Mouse (Mus musculus) heart, embryonic 15.5 days (tissue): Measurements from ENCODE around the gene Atpaf1. TPM values are rescaled to one million over a fixed set of nuclear protein-coding genes. Genes with fewer than 3 reads are reported as not detected.
A peak's percentile ranks its signal among the peaks of the same experiment; 100 is the strongest.

Source experiments
- ATAC-seq: fragments of 200-750 bp; cut with Nextera tagmentation; replicated peaks from 2 replicates; pipeline ENCODE4 v1.8.0; 2017; ENCODE audit warnings: low read depth, moderate TSS enrichment; ENCODE audit not compliant: insufficient number of reproducible peaks, insufficient read depth, low FRiP score
- H3K27ac ChIP-seq: fragments of 300-500 bp; sonication (generic); 2 replicates; pipeline ENCODE4 v1.5.1; 2015; ENCODE audit warnings: mild to moderate bottlenecking, inconsistent platforms
- H3K27me3 ChIP-seq: fragments of 300-500 bp; sonication (generic); 2 replicates; pipeline ENCODE4 v1.6.1; 2015; ENCODE audit warnings: inconsistent platforms
- H3K36me3 ChIP-seq: fragments of 300-500 bp; sonication (generic); 2 replicates; pipeline ENCODE4 v1.6.1; 2015; ENCODE audit warnings: mild to moderate bottlenecking, inconsistent platforms
- H3K4me1 ChIP-seq: fragments of 300-500 bp; sonication (generic); replicated peaks from 2 replicates; pipeline ENCODE4 v1.6.1; 2015; ENCODE audit warnings: inconsistent platforms
- H3K4me2 ChIP-seq: fragments of 300-500 bp; sonication (generic); 2 replicates; pipeline ENCODE4 v1.6.1; 2015; ENCODE audit warnings: inconsistent platforms, mild to moderate bottlenecking, moderate library complexity
- H3K4me3 ChIP-seq: fragments of 300-500 bp; sonication (generic); 2 replicates; pipeline ENCODE4 v1.5.1; 2015; ENCODE audit warnings: mild to moderate bottlenecking, inconsistent platforms
- H3K9ac ChIP-seq: fragments of 300-500 bp; sonication (generic); 2 replicates; pipeline ENCODE4 v1.6.1; 2015; ENCODE audit warnings: mild to moderate bottlenecking, inconsistent platforms
- H3K9me3 ChIP-seq: fragments of 300-500 bp; sonication (generic); replicated peaks from 2 replicates; pipeline ENCODE4 v1.6.1; 2016; ENCODE audit warnings: inconsistent platforms
- WGBS: fragments of 180-500 bp; shearing (Covaris S2); methylation state at CpG from one replicate; pipeline ENCODE4 v1.1.7; 2015; ENCODE audit warnings: mixed read lengths; 5-methylcytosine and 5-hydroxymethylcytosine counted together
- polyA plus RNA-seq: library from polyadenylated mRNA; unstranded; fragments of >200 nt; fragmentation: Nextera tagmentation; extraction: Ambion mirVana; gene quantifications from 2 replicates; pipeline ENCODE4 v1.2.1, GENCODE M21; 2015

Atpaf1 gene
- 64.7 and 69.3 TPM in 2 replicates for polyA plus RNA-seq

DNA sequence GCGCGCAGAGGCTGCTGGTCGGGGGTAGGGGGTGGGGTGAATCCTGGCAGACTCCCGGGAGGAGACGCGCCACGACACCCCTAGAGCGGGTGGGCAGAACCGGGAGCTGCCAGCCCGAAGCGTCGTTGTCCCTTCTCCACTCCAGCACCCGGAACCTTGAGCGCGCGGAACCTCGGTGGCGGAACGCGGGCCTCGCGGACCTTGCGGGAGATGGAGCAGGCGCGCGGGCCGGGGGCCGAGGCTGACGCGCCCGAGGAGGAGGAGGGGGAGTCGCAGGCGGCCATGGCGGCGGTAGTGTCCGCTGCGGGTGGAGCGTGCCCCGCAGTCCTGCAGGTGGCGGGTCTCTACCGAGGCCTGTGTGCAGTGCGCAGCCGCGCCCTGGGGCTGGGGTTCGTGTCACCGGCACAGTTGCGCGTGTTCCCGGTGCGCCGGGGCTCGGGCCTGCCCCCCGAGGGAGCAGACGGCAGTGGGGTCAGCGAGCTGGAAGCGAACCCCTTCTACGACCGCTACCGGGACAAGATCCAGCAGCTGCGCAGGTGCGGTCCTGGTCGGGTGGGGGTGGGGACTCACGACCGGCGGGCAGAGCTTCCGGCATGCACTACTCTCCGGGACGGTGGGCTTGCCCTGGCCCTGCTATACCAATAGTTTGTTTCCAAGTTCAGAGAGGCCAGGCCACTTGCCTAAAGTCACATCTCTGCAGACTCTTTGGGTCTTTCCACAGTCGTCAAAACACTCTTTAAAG, at the start of gene Atpaf1:
Gene Atpaf1, plus strand, starts transcription at position 44 of the 742 bp plus-strand sequence.
- Histone ChIP-seq H3K9me3 (no peaks in the 10 kb centered on the region), H3K4me1 (peaks cover 20% of the 10 kb centered on the region), H3K27me3 (no peaks in the 10 kb centered on the region), H3K36me3 (peaks cover 20% of the 10 kb centered on the region; the same call in 1 of the 2 replicates), H3K4me2 (peak within 1 kb of the TSS; percentile 87), H3K9ac (peak within 1 kb of the TSS; percentile 84), H3K27ac (peak within 1 kb of the TSS; percentile 84), H3K4me3 (peak within 1 kb of the TSS; percentile 84)
- under 1% methylated on average over 69 of the region's 69 CpGs for WGBS
- peak; percentile 78 for ATAC-seq

DNA sequence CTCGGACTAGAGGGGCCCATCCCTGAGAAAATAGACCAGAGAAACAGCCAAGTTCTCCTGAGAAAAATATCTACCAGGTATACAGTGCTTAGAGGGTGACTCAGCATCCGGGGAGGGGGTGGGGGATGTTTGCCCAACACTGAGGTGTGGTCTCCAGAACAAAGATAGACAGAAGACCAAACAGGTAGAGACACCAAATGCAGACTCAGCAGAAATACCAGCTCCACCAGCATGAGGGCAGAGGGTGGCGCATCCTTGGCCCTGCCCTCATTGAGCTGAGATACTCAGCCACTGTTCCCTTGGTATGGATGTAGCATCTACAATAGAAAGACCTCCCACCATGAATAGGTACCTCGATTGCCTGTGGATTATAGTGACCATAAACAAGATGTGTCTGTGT, 49.7 kb upstream of the Atpaf1 start:
- no peak overlapping the region for H3K9ac ChIP-seq
- no peak overlapping the region for H3K4me2 ChIP-seq
- no peaks in the 10 kb centered on the region for H3K9me3 ChIP-seq
- H3K4me3 ChIP-seq, result no peak overlapping the region
- H3K36me3 ChIP-seq, result no peaks in the 10 kb centered on the region
- WGBS, result 67% methylated on average over 4 of the region's 4 CpGs
- no peak overlapping the region for H3K27ac ChIP-seq
- H3K4me1 ChIP-seq, result peaks cover 18% of the 10 kb centered on the region
- ATAC-seq, result no peak
- H3K27me3 ChIP-seq, result no peaks in the 10 kb centered on the region; the same call in none of the 2 replicates

- under 1% methylated on average over 45 of the region's 45 CpGs for WGBS
- Histone ChIP-seq H3K27ac (peak within 1 kb of the TSS; percentile 94), H3K4me1 (peaks cover 18% of the 10 kb centered on the region), H3K36me3 (peaks cover 9% of the 10 kb centered on the region; the same call in 1 of the 2 replicates), H3K4me3 (peak within 1 kb of the TSS; percentile 91), H3K4me2 (peak within 1 kb of the TSS; percentile 73), H3K27me3 (no peaks in the 10 kb centered on the region; the same call in none of the 2 replicates), H3K9me3 (no peaks in the 10 kb centered on the region), H3K9ac (peak within 1 kb of the TSS; percentile 87)
- ATAC-seq, result peak; percentile 100
Observed at GRCm38 (mm10) chr4:115737551-115738041, 47.0 kb upstream of the Atpaf1 start, which contains the start of gene Efcab14. TSS of gene Efcab14 (plus strand) at chr4:115737744.

DNA sequence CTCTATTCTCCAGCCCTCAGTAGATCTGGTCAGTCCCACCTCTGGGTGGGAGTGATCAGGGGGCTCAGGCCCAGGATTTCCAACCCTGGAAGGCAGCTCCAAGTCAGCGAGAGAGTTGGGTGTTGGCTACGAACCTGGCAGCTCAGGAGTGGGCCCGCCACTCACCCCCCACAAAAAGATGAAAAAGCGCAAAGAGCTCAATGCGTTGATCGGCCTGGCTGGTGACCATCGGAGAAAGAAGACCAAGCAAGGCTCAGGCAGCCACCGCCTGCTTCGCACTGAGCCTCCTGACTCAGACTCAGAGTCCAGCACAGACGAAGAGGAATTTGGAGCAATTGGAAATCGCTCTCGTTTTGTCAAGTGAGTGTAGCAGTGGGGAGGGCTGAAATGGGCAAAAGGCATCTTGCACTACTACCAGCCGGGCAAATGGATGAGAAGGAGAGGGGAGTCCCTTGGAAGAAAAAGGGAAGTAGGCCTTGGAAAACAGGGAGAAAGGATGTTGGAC, 46.1 kb upstream of the Atpaf1 start:
- H3K9me3 ChIP-seq, result no peaks in the 10 kb centered on the region
- WGBS, result 34% methylated on average over 13 of the region's 13 CpGs
- H3K4me1 ChIP-seq, result peaks cover 20% of the 10 kb centered on the region
- ATAC-seq, result no peak
- H3K27me3 ChIP-seq, result no peaks in the 10 kb centered on the region; the same call in none of the 2 replicates
- H3K36me3 ChIP-seq, result peaks cover 11% of the 10 kb centered on the region
- H3K9ac ChIP-seq, result peak overlapping the region; percentile 87
- peak overlapping the region; percentile 73 for H3K4me2 ChIP-seq
- no peak overlapping the region for H3K27ac ChIP-seq
- H3K4me3 ChIP-seq, result peak overlapping the region; percentile 91

GRCm38 (mm10) chr4:115742658-115743057, 42.0 kb upstream of the Atpaf1 start:
- peaks cover 20% of the 10 kb centered on the region for H3K4me1 ChIP-seq
- no peaks in the 10 kb centered on the region for H3K27me3 ChIP-seq
- H3K36me3 ChIP-seq, result peaks cover 15% of the 10 kb centered on the region
- H3K27ac ChIP-seq, result no peak overlapping the region
- H3K4me3 ChIP-seq, result no peak overlapping the region
- H3K4me2 ChIP-seq, result no peak overlapping the region
- H3K9me3 ChIP-seq, result no peaks in the 10 kb centered on the region
- H3K9ac ChIP-seq, result no peak overlapping the region
- no peak for ATAC-seq

GRCm38 (mm10) chr4:115743096-115743495, 41.5 kb upstream of the Atpaf1 start:
- 60% methylated on average over 4 of the region's 4 CpGs for WGBS
- peaks cover 19% of the 10 kb centered on the region for H3K36me3 ChIP-seq
- H3K4me2 ChIP-seq, result no peak overlapping the region
- no peak for ATAC-seq
- H3K9ac ChIP-seq, result no peak overlapping the region
- H3K27me3 ChIP-seq, result no peaks in the 10 kb centered on the region
- peaks cover 20% of the 10 kb centered on the region for H3K4me1 ChIP-seq
- H3K27ac ChIP-seq, result no peak overlapping the region
- no peaks in the 10 kb centered on the region for H3K9me3 ChIP-seq
- no peak overlapping the region for H3K4me3 ChIP-seq

DNA sequence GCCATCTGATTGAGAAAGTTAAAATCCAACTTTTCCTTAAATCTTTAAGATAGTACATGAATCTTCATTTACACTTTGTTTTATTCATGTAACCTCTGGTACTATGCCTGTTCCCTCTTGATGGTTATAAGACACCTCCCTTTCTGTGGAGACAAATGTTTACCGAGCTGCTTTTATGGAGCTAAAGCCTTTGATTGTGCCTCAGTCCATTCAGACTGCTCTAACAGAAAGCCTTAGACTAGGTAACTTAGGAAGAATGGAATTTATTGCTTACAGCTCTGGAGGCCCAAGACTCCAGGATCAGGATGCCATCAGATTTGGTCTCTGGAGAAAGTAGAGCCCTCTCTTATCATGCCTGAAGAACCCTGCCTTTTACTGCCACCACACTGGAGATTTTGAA, 36.4 kb upstream of the Atpaf1 start:
- Histone ChIP-seq H3K36me3 (peaks cover 30% of the 10 kb centered on the region), H3K4me3 (no peak overlapping the region), H3K27me3 (no peaks in the 10 kb centered on the region), H3K9me3 (no peaks in the 10 kb centered on the region), H3K9ac (no peak overlapping the region), H3K27ac (no peak overlapping the region), H3K4me2 (no peak overlapping the region), H3K4me1 (no peaks in the 10 kb centered on the region)
- 77% methylated on average over 1 of the region's 1 CpGs for WGBS
- ATAC-seq, result no peak

DNA sequence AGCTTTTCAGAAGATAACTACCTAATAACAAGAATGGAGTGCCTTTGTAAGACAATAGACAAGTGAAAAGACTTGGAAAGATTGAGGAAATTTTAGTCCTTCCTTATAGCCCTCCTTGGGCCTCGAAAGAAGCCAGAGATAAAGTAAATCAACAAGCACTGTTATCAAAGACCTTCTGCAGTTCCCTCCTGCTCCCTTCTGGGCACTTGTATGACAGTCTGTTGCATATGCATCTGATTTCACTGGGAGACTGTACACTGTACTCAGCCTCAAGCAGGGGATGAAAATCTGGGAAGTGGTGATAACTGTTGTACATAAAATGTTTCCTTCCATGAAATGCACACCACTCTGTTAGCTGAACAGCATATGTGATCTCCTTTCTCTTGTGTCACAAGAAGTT, 35.3 kb upstream of the Atpaf1 start:
- WGBS, result 61% methylated on average over 1 of the region's 1 CpGs
- no peak overlapping the region for H3K4me2 ChIP-seq
- H3K36me3 ChIP-seq, result peaks cover 33% of the 10 kb centered on the region
- no peak overlapping the region for H3K4me3 ChIP-seq
- H3K4me1 ChIP-seq, result no peaks in the 10 kb centered on the region
- ATAC-seq, result no peak
- no peak overlapping the region for H3K9ac ChIP-seq
- no peaks in the 10 kb centered on the region for H3K9me3 ChIP-seq
- no peak overlapping the region for H3K27ac ChIP-seq
- H3K27me3 ChIP-seq, result no peaks in the 10 kb centered on the region

DNA sequence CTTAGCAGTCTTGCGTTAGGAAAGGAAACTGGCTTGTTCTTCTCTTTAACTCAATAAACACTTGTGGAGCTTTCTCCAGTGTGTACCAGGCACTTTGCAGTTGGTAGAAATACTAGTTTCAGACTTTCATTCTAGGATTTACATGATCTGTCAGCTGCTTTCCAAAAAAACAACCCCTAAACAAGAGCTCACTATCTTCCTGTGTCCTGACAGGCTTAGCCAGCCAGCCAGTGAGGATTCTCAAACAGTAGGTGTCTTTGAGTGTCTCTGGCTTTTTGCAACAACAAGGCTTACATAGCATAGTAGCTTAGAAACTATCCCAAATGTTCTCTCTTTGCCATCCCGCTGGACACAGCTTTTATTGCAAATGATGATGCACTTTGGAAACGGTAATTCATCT, 30.5 kb upstream of the Atpaf1 start:
- peaks cover 27% of the 10 kb centered on the region for H3K36me3 ChIP-seq
- H3K4me2 ChIP-seq, result no peak overlapping the region

GRCm38 (mm10) chr4:115754851-115755250, 29.8 kb upstream of the Atpaf1 start:
- Histone ChIP-seq H3K4me2 (no peak overlapping the region), H3K4me3 (no peak overlapping the region), H3K36me3 (peaks cover 28% of the 10 kb centered on the region), H3K4me1 (no peaks in the 10 kb centered on the region), H3K27me3 (no peaks in the 10 kb centered on the region), H3K9ac (no peak overlapping the region), H3K27ac (no peak overlapping the region), H3K9me3 (no peaks in the 10 kb centered on the region)
- ATAC-seq, result no peak
- WGBS, result 96% methylated on average over 1 of the region's 1 CpGs

More for the DNA sequence above, 30.5 kb upstream of the Atpaf1 start:
- Histone ChIP-seq H3K9me3 (no peaks in the 10 kb centered on the region), H3K4me1 (no peaks in the 10 kb centered on the region), H3K27me3 (no peaks in the 10 kb centered on the region), H3K27ac (no peak overlapping the region), H3K4me3 (no peak overlapping the region), H3K9ac (no peak overlapping the region)
- no peak for ATAC-seq
- WGBS, result 91% methylated on average over 3 of the region's 3 CpGs

- peaks cover 42% of the 10 kb centered on the region for H3K36me3 ChIP-seq
- no peaks in the 10 kb centered on the region for H3K4me1 ChIP-seq
- ATAC-seq, result no peak
- WGBS, result 64% methylated on average over 3 of the region's 3 CpGs
- H3K4me3 ChIP-seq, result no peak overlapping the region
- no peak overlapping the region for H3K9ac ChIP-seq
- H3K9me3 ChIP-seq, result no peaks in the 10 kb centered on the region
- no peak overlapping the region for H3K27ac ChIP-seq
- H3K27me3 ChIP-seq, result no peaks in the 10 kb centered on the region
- no peak overlapping the region for H3K4me2 ChIP-seq
Observed at GRCm38 (mm10) chr4:115761206-115761605, 23.4 kb upstream of the Atpaf1 start.
